Mouse (Mus musculus) right cerebral cortex, postnatal 4 days (tissue): ENCODE results near the gene Gm9639.
"Not testable (repeated sequence)": the region's sequence is repeated elsewhere in the genome, so short reads cannot be mapped to it uniquely, and the experiment has no call there.

Experiments
- DNase-seq: peaks from one replicate; pipeline ENCODE4 v3.0.0-alpha.2; 2022

Gm9639 gene

GRCm38 (mm10) chr10:77752312-77752711, 42.6 kb downstream of the Gm9639 start:
- not testable (repeated sequence) for DNase-seq

- not testable (repeated sequence) for DNase-seq
These were observed 43.6 kb downstream of the Gm9639 start, which contains the start of gene Gm9736 for GRCm38 (mm10) chr10:77751254-77751653. Gm9736 (minus strand) TSS chr10:77751354.

- DNase-seq, result not testable (repeated sequence)
These were observed 44.2 kb downstream of the Gm9639 start for GRCm38 (mm10) chr10:77750686-77751085.
